20 mouse cellular contexts compared by ENCODE assay signal in genomic region chr13:75907133-75907532, GRCm38 (mm10). TPM values are rescaled to one million over a fixed set of nuclear protein-coding genes. Genes with fewer than 3 reads are reported as not detected.
DNase-seq lines count a peak whose midpoint lies in the region; ATAC-seq lines count a peak whose summit lies in the region.
"Had no signal": no experiment of that assay in that cellular context is flagged by ENCODE, and none has a peak within 500 bp of the region (broad histone marks: within the 10 kb centered on the region; RNA-seq: fewer than 3 reads in every experiment).

No protein-coding gene starts in this region.

- no peak overlapping the region for H3K4me3 ChIP-seq in intestine, embryonic 16.5 days (ENCODE audit: low read length)
- H3K4me3 ChIP-seq in liver, embryonic 16.5 days (ENCODE audit: low read depth, low read length): no peak overlapping the region
- H3K4me3 ChIP-seq: heart, embryonic 10.5 days; hindbrain, embryonic 15.5 days; limb, embryonic 12.5 days; midbrain, embryonic 12.5 days had no signal

- peak; percentile 72 for ATAC-seq in intestine, embryonic 16.5 days
- ATAC-seq in liver, embryonic 16.5 days (ENCODE audit: low read depth): peak; percentile 92
- ATAC-seq: forebrain, embryonic 16.5 days had no signal

- H3K4me2 ChIP-seq in intestine, embryonic 16.5 days (ENCODE audit: low read depth, low read length): no peak overlapping the region
- no peak overlapping the region for H3K4me2 ChIP-seq in liver, embryonic 16.5 days (ENCODE audit: low read depth, low read length)
- H3K4me2 ChIP-seq: hindbrain, embryonic 15.5 days; limb, embryonic 12.5 days; midbrain, embryonic 12.5 days had no signal

- H3K9me3 ChIP-seq in intestine, embryonic 16.5 days (ENCODE audit: control insufficient read depth, low read length): no peaks in the 10 kb centered on the region
- H3K9me3 ChIP-seq in liver, embryonic 16.5 days (replicated peaks; ENCODE audit: control insufficient read depth, low read length): no peaks in the 10 kb centered on the region
- H3K9me3 ChIP-seq: heart, embryonic 10.5 days; hindbrain, embryonic 15.5 days; limb, embryonic 12.5 days; midbrain, embryonic 12.5 days had no signal

- no peak overlapping the region for H3K9ac ChIP-seq in intestine, embryonic 16.5 days (ENCODE audit: low read depth, low read length)
- H3K9ac ChIP-seq in liver, embryonic 16.5 days (ENCODE audit: low read depth, low read length): no peak overlapping the region
- H3K9ac ChIP-seq: hindbrain, embryonic 15.5 days; limb, embryonic 12.5 days; midbrain, embryonic 12.5 days had no signal

- H3K27ac ChIP-seq in intestine, embryonic 16.5 days (ENCODE audit: low read length): no peak overlapping the region
- no peak overlapping the region; the same call in 1 of the 2 replicates for H3K27ac ChIP-seq in liver, embryonic 16.5 days (ENCODE audit: low read length)
- H3K27ac ChIP-seq: heart, embryonic 10.5 days; hindbrain, embryonic 15.5 days; limb, embryonic 12.5 days; midbrain, embryonic 12.5 days had no signal

- H3K27me3 ChIP-seq in intestine, embryonic 16.5 days (replicated peaks; ENCODE audit: control insufficient read depth, insufficient read depth, low read length): no peaks in the 10 kb centered on the region
- no peaks in the 10 kb centered on the region for H3K27me3 ChIP-seq in liver, embryonic 16.5 days (ENCODE audit: control insufficient read depth, insufficient read depth, low read depth, low read length)
- H3K27me3 ChIP-seq: hindbrain, embryonic 15.5 days; limb, embryonic 12.5 days; midbrain, embryonic 12.5 days had no signal

- DNase-seq in heart, adult 11 months: peak; percentile 33
- DNase-seq in heart, postnatal 4 days: no peak
- DNase-seq in kidney, postnatal 25 days: peak; percentile 8 to 49
- no peak for DNase-seq in urinary bladder, postnatal 4 days (ENCODE audit: low spot score in 2 of 2)
- DNase-seq in lung, postnatal 10 days: no peak
- no peak for DNase-seq in adrenal gland, postnatal 10 days
- DNase-seq: adrenal gland, postnatal 14 days; cerebellum, adult 11 months; cerebellum, postnatal 10 days; gastrocnemius, postnatal 36 days; thymus, postnatal 14 days had no signal

- no peaks in the 10 kb centered on the region for H3K36me3 ChIP-seq in intestine, embryonic 16.5 days (ENCODE audit: control insufficient read depth, insufficient read depth, low read length)
- H3K36me3 ChIP-seq in liver, embryonic 16.5 days (ENCODE audit: control insufficient read depth, insufficient read depth): no peaks in the 10 kb centered on the region

- peaks cover 10% of the 10 kb centered on the region; the same call in 1 of the 2 replicates for H3K4me1 ChIP-seq in intestine, embryonic 16.5 days (ENCODE audit: control insufficient read depth, insufficient read depth, low read length)
- H3K4me1 ChIP-seq in liver, embryonic 16.5 days (ENCODE audit: control insufficient read depth, low read depth, low read length): no peaks in the 10 kb centered on the region
- H3K4me1 ChIP-seq: hindbrain, embryonic 15.5 days; limb, embryonic 12.5 days had no signal

- 64% methylated on average over 5 of the region's 5 CpGs for WGBS in intestine, embryonic 16.5 days
- 54% methylated on average over 5 of the region's 5 CpGs for WGBS in liver, embryonic 16.5 days (ENCODE audit: insufficient replicate concordance)

RNA-seq across cellular contexts. Expression of gene Rhobtb3, which starts 36.6 kb away (rescaled TPM):
- 10 to 100 TPM; 27.1 to 29.5 TPM for total RNA-seq in heart, postnatal 4 days (2021)
- 12.3 and 19.4 TPM in 2 replicates for polyA plus RNA-seq in intestine, embryonic 16.5 days (2015; fragmentation: Nextera tagmentation; extraction: Ambion mirVana)
- 3.6 and 4.0 TPM in 2 replicates for polyA plus RNA-seq in liver, embryonic 16.5 days (2015; fragmentation: Nextera tagmentation; extraction: Ambion mirVana)
- 10 to 100 TPM; 12.3 to 15.9 TPM for total RNA-seq in adrenal gland, postnatal 10 days (2021)
- total RNA-seq: monocyte, adult 5-6 weeks had no signal

RNA-seq across cellular contexts. Expression of gene Spata9, which starts 59.8 kb away (rescaled TPM):
- total RNA-seq in heart, postnatal 4 days (2021): under 1 TPM in 1 of 2 experiments, not detected in 1; 0.29 TPM
- polyA plus RNA-seq in intestine, embryonic 16.5 days (2015; fragmentation: Nextera tagmentation; extraction: Ambion mirVana): 0.22 and 0.48 TPM in 2 replicates
- 0.47 and 0.49 TPM in 2 replicates for polyA plus RNA-seq in liver, embryonic 16.5 days (2015; fragmentation: Nextera tagmentation; extraction: Ambion mirVana)
- total RNA-seq in adrenal gland, postnatal 10 days (2021): not detected
- total RNA-seq: adrenal gland, postnatal 14 days; gastrocnemius, postnatal 36 days; monocyte, adult 5-6 weeks had no signal
- polyA plus RNA-seq: small intestine, adult 2 months had no signal

Comparison
In these comparisons a context has a peak if more than half of its experiments do, and no peak if none do; other contexts are left out.
1. DNase-seq: peak in heart, adult 11 months (single experiment) and kidney, postnatal 25 days (2 of 2); none in heart, postnatal 4 days (single experiment), urinary bladder, postnatal 4 days (0 of 2), lung, postnatal 10 days (single experiment) and adrenal gland, postnatal 10 days (single experiment).